In genomic region chr19:55896629-55897028, GRCm38 (mm10) we compare ENCODE assay signal across 10 mouse cellular contexts.
DNase-seq lines count a peak whose midpoint lies in the region; ATAC-seq and TF ChIP-seq lines count a peak whose summit lies in the region.
"Had no signal": no experiment of that assay in that cellular context is flagged by ENCODE, and none has a peak within 500 bp of the region (broad histone marks: within the 10 kb centered on the region; RNA-seq: fewer than 3 reads in every experiment).

No protein-coding gene starts in this region.

- DNase-seq in heart, adult 9 months (ENCODE audit: low spot score in 2 of 2), result no peak
- no peak for DNase-seq in ES-E14 (ENCODE audit: low read depth, low spot score)
- DNase-seq in midbrain, embryonic 10.5 days (ENCODE audit: low spot score), result peak; percentile 64
- no peak for DNase-seq in adrenal gland, postnatal 25 days
- no peak for DNase-seq in liver
- DNase-seq: kidney, postnatal 25 days had no signal

- H3K27me3 ChIP-seq in heart, embryonic 12.5 days (replicated peaks), result no peaks in the 10 kb centered on the region
- peaks cover 75% of the 10 kb centered on the region for H3K27me3 ChIP-seq in forebrain, embryonic 13.5 days
- peaks cover 71% of the 10 kb centered on the region for H3K27me3 ChIP-seq in midbrain, embryonic 10.5 days (ENCODE audit: low read depth, poor library complexity, severe bottlenecking)
- H3K27me3 ChIP-seq: limb, embryonic 15.5 days had no signal

- peak overlapping the region; percentile 45 for H3K4me2 ChIP-seq in heart, embryonic 12.5 days
- H3K4me2 ChIP-seq in forebrain, embryonic 13.5 days, result peak overlapping the region; percentile 56

- H3K4me3 ChIP-seq in heart, embryonic 12.5 days, result no peak overlapping the region
- no peak overlapping the region for H3K4me3 ChIP-seq in ES-E14 (ENCODE audit: insufficient read depth in 1 of 2, low read depth in 1 of 2, low read length in 2 of 2, poor library complexity in 1 of 2, severe bottlenecking in 1 of 2)
- H3K4me3 ChIP-seq in forebrain, embryonic 13.5 days, result peak overlapping the region; percentile 33
- peak overlapping the region; percentile 60 for H3K4me3 ChIP-seq in midbrain, embryonic 10.5 days
- H3K4me3 ChIP-seq: limb, embryonic 15.5 days had no signal

- no peaks in the 10 kb centered on the region for H3K36me3 ChIP-seq in heart, embryonic 12.5 days
- no peaks in the 10 kb centered on the region for H3K36me3 ChIP-seq in ES-E14 (ENCODE audit: control insufficient read depth, insufficient read depth, low read length, poor library complexity, severe bottlenecking)
- no peaks in the 10 kb centered on the region for H3K36me3 ChIP-seq in forebrain, embryonic 13.5 days (ENCODE audit: poor library complexity, severe bottlenecking)
- H3K36me3 ChIP-seq in midbrain, embryonic 10.5 days, result peaks cover 2% of the 10 kb centered on the region; the same call in 1 of the 2 replicates
- H3K36me3 ChIP-seq: limb, embryonic 15.5 days had no signal

- 32% methylated on average over 10 of the region's 10 CpGs for WGBS in heart, embryonic 12.5 days
- under 1% methylated on average over 10 of the region's 10 CpGs for WGBS in forebrain, embryonic 13.5 days
- WGBS in midbrain, embryonic 10.5 days, result 3% methylated on average over 10 of the region's 10 CpGs

- no peaks in the 10 kb centered on the region for H3K9me3 ChIP-seq in heart, embryonic 12.5 days (replicated peaks)
- no peaks in the 10 kb centered on the region for H3K9me3 ChIP-seq in ES-E14 (ENCODE audit: control insufficient read depth, insufficient read depth, low read depth, low read length)
- H3K9me3 ChIP-seq in forebrain, embryonic 13.5 days (replicated peaks), result no peaks in the 10 kb centered on the region
- H3K9me3 ChIP-seq in midbrain, embryonic 10.5 days (replicated peaks), result no peaks in the 10 kb centered on the region
- H3K9me3 ChIP-seq: limb, embryonic 15.5 days had no signal

- no peak overlapping the region for H3K27ac ChIP-seq in heart, embryonic 12.5 days (ENCODE audit: poor library complexity, severe bottlenecking)
- H3K27ac ChIP-seq in ES-E14 (ENCODE audit: insufficient read depth, low read depth, low read length, poor library complexity, severe bottlenecking), result no peak overlapping the region
- H3K27ac ChIP-seq in forebrain, embryonic 13.5 days, result peak overlapping the region; percentile 76
- peak overlapping the region; percentile 87 for H3K27ac ChIP-seq in midbrain, embryonic 10.5 days (replicated peaks)
- H3K27ac ChIP-seq: limb, embryonic 15.5 days had no signal

- no peak overlapping the region for H3K9ac ChIP-seq in heart, embryonic 12.5 days
- 0 out of 2 replicates have a peak overlapping the region, but pooled peaks have one; percentile 25 for H3K9ac ChIP-seq in ES-E14 (ENCODE audit: insufficient read depth, low read depth, low read length, poor library complexity, severe bottlenecking)
- peak overlapping the region; percentile 61 for H3K9ac ChIP-seq in forebrain, embryonic 13.5 days
- H3K9ac ChIP-seq: limb, embryonic 15.5 days had no signal

- ATAC-seq in heart, embryonic 12.5 days (ENCODE audit: insufficient number of reproducible peaks, low FRiP score), result no peak
- ATAC-seq in forebrain, embryonic 13.5 days, result peak; percentile 65; the same call in 1 of the 2 replicates
- no peak for ATAC-seq in monocyte, adult 5-6 weeks (replicated peaks; ENCODE audit: insufficient number of reproducible peaks, low FRiP score, low TSS enrichment, poor library complexity, severe bottlenecking)

- peaks cover 29% of the 10 kb centered on the region for H3K4me1 ChIP-seq in heart, embryonic 12.5 days (replicated peaks)
- peaks cover 0 to 1% of the 10 kb centered on the region in 2 experiments; a peak in 1 of 4 replicates for H3K4me1 ChIP-seq in ES-E14 (ENCODE audit: control insufficient read depth in 2 of 2, insufficient read depth in 2 of 2, low read length in 2 of 2, poor library complexity in 1 of 2)
- H3K4me1 ChIP-seq in forebrain, embryonic 13.5 days, result peaks cover 74% of the 10 kb centered on the region
- H3K4me1 ChIP-seq in midbrain, embryonic 10.5 days, result peaks cover 96% of the 10 kb centered on the region

- in situ Hi-C loops in ES-E14 (cut with MboI; ENCODE audit: low sequenced_read_pairs in 2 of 2, unreplicated experiment in 2 of 2), result no loop called here

TF ChIP-seq in ES-E14, 5 proteins besides CTCF, POLR2A, EP300 and RAD21:
- TF ChIP-seq ZC3H11A (IDR thresholded peaks at IDR 0.05; ENCODE audit: borderline replicate concordance, low read depth, low read length) (no peak), MAFK (IDR thresholded peaks at IDR 0.05; ENCODE audit: insufficient read depth, low read depth, low read length) (no peak), CHD2 (IDR thresholded peaks at IDR 0.05; ENCODE audit: low read depth, low read length) (no peak), ZNF384 (IDR thresholded peaks at IDR 0.05; ENCODE audit: low read depth, low read length) (no peak), HCFC1 (IDR thresholded peaks at IDR 0.05; ENCODE audit: borderline replicate concordance, insufficient read depth, low read length) (no peak)
TF ChIP-seq in ES-E14: peak in this region for 0.

Comparison
In these comparisons a context has a peak if more than half of its experiments do, and no peak if none do; other contexts are left out.
1. H3K27ac ChIP-seq: peak in forebrain, embryonic 13.5 days (single experiment) and midbrain, embryonic 10.5 days (single experiment); none in heart, embryonic 12.5 days (single experiment) and ES-E14 (single experiment).
2. H3K4me3 ChIP-seq: peak in forebrain, embryonic 13.5 days (single experiment) and midbrain, embryonic 10.5 days (single experiment); none in heart, embryonic 12.5 days (single experiment) and ES-E14 (0 of 2).